Mouse (Mus musculus): ENCODE results near the gene Pop4.
"Not testable (repeated sequence)": the region's sequence is repeated elsewhere in the genome, so short reads cannot be mapped to it uniquely, and the experiment has no call there.

- not testable (repeated sequence) for TF ChIP-seq CTCF (IDR thresholded peaks at IDR 0.05; ENCODE audit: insufficient read depth, low read length); POLR2A (IDR thresholded peaks at IDR 0.05; ENCODE audit: borderline replicate concordance, extremely low read depth, low read depth, low read length)
Measured at GRCm38 (mm10) chr7:38282192-38282591, 11.0 kb upstream of the Pop4 start.
